Mouse (Mus musculus): Measurements from ENCODE around the gene Hnrnpa1. TPM values are rescaled to one million over a fixed set of nuclear protein-coding genes. Genes with fewer than 3 reads are reported as not detected.
"Not testable (repeated sequence)": the region's sequence is repeated elsewhere in the genome, so short reads cannot be mapped to it uniquely, and the experiment has no call there.

The Hnrnpa1 gene
- total RNA-seq, 2 experiments from 2014 or later = 140 to 154 TPM

- intact Hi-C loops (cut with DNase I) = loop anchor here (2.0 kb wide), 3 partner anchors 25 to 65 kb away; partner anchors contain the start of gene Copz1
These were observed 510 bp upstream of the Hnrnpa1 start, which contains the start of gene Cbx5 for GRCm38 (mm10) chr15:103239685-103240159. Gene Cbx5 (minus strand): TSS chr15:103239816.

GRCm38 (mm10) chr15:103241071-103242018, 1.1 kb downstream of the Hnrnpa1 start:
- intact Hi-C loops (cut with DNase I) = loop anchor here (2.0 kb wide), 1 partner anchor 63 kb away; no protein-coding TSS in a partner anchor

More at GRCm38 (mm10) chr15:103239685-103240159, 510 bp upstream of the Hnrnpa1 start, which contains the start of gene Cbx5:
- peak; percentile 97 for DNase-seq

GRCm38 (mm10) chr15:103242885-103243284, 2.7 kb downstream of the Hnrnpa1 start:
- intact Hi-C loops (cut with DNase I) = no loop called here
- no peak for DNase-seq

More at GRCm38 (mm10) chr15:103241071-103242018, 1.1 kb downstream of the Hnrnpa1 start:
- DNase-seq = not testable (repeated sequence)

- intact Hi-C loops (cut with DNase I) = loop anchor here (5.0 kb wide), 1 partner anchor 37 kb away; no protein-coding TSS in a partner anchor
- no peak for DNase-seq
These were observed 5.4 kb downstream of the Hnrnpa1 start for GRCm38 (mm10) chr15:103245616-103246015.

- intact Hi-C loops (cut with DNase I) = loop anchor here (5.0 kb wide), 1 partner anchor 35 kb away; no protein-coding TSS in a partner anchor
- no peak for DNase-seq
These were observed 7.0 kb downstream of the Hnrnpa1 start for GRCm38 (mm10) chr15:103247078-103247781.

GRCm38 (mm10) chr15:103247782-103248400, 7.7 kb downstream of the Hnrnpa1 start:
- intact Hi-C loops (cut with DNase I) = loop anchor here (5.0 kb wide), 1 partner anchor 34 kb away; no protein-coding TSS in a partner anchor
- DNase-seq = no peak

- DNase-seq = peak in 1 of 2 experiments; percentile 9
- intact Hi-C loops (cut with DNase I) = loop anchor here (5.0 kb wide), 1 partner anchor 34 kb away; no protein-coding TSS in a partner anchor
These were observed 8.4 kb downstream of the Hnrnpa1 start for GRCm38 (mm10) chr15:103248401-103249313.

GRCm38 (mm10) chr15:103249511-103249910, 9.3 kb downstream of the Hnrnpa1 start:
- DNase-seq = not testable (repeated sequence)
- intact Hi-C loops (cut with DNase I) = loop anchor here (5.0 kb wide), 1 partner anchor 33 kb away; no protein-coding TSS in a partner anchor

GRCm38 (mm10) chr15:103250195-103250740, 10.0 kb downstream of the Hnrnpa1 start:
- intact Hi-C loops (cut with DNase I) = loop anchor here (2.0 kb wide), 1 partner anchor 57 kb away; no protein-coding TSS in a partner anchor
- peak; percentile 75 to 84 for DNase-seq

GRCm38 (mm10) chr15:103251595-103251994, 11.4 kb downstream of the Hnrnpa1 start:
- DNase-seq = no peak
- intact Hi-C loops (cut with DNase I) = loop anchor here (2.0 kb wide), 1 partner anchor 55 kb away; no protein-coding TSS in a partner anchor

GRCm38 (mm10) chr15:103252660-103253059, 12.4 kb downstream of the Hnrnpa1 start:
- intact Hi-C loops (cut with DNase I) = no loop called here
- no peak for DNase-seq

GRCm38 (mm10) chr15:103253352-103253751, 13.1 kb downstream of the Hnrnpa1 start:
- intact Hi-C loops (cut with DNase I) = no loop called here

GRCm38 (mm10) chr15:103255169-103255568, 14.9 kb downstream of the Hnrnpa1 start:
- DNase-seq = peak; percentile 26 to 36
- intact Hi-C loops (cut with DNase I) = no loop called here

More at GRCm38 (mm10) chr15:103253352-103253751, 13.1 kb downstream of the Hnrnpa1 start:
- no peak for DNase-seq

GRCm38 (mm10) chr15:103256210-103256986, 16.2 kb downstream of the Hnrnpa1 start:
- intact Hi-C loops (cut with DNase I) = no loop called here
- no peak for DNase-seq

- peak; percentile 66 to 75 for DNase-seq
- intact Hi-C loops (cut with DNase I) = no loop called here
These were observed 17.8 kb downstream of the Hnrnpa1 start, which contains the start of gene Nfe2 for GRCm38 (mm10) chr15:103257790-103258728. Gene Nfe2 (minus strand): TSS chr15:103258403.

- intact Hi-C loops (cut with DNase I) = no loop called here
- no peak for DNase-seq
These were observed 18.9 kb downstream of the Hnrnpa1 start for GRCm38 (mm10) chr15:103259162-103259561.

Measured in heart, postnatal 36 days (tissue).